Mouse (Mus musculus) left cerebral cortex, postnatal 14 days (tissue): ENCODE measurements around the gene Rbms1. TPM values are rescaled to one million over a fixed set of nuclear protein-coding genes. Genes with fewer than 3 reads are reported as not detected.

ENCODE experiments used
- DNase-seq, 2 experiments: peaks; one replicate each; pipeline ENCODE4 v3.0.0; 2021 to 2022; ENCODE audit warnings: low spot score in 2 of 2, mixed read lengths in 1 of 2
- intact Hi-C: fragments of 180-260 bp; cut with DNase I; formaldehyde crosslinking; loops from one replicate; pipeline ENCODE4 v1.15.1; 2025
- long read RNA-seq, 2 experiments: library from polyadenylated mRNA; stranded (forward); transcript quantifications; one replicate each; pipeline ENCODE4 v2.0.0; 2021
- total RNA-seq, 2 experiments: library from RNA; stranded (reverse); gene quantifications; 2 replicates each; pipeline ENCODE4 v1.2.3; 2021

Gene Rbms1
- total RNA-seq = 10 to 100 TPM; 23.8 to 24.8 TPM
- long read RNA-seq, experiment 1, full-length matches to known transcripts = 2 of 14 reads
- long read RNA-seq, experiment 1, partial matches to known transcripts = 0 of 14 reads
- long read RNA-seq, experiment 1, other reads (novel, unspliced or antisense) = 12 of 14 reads
- long read RNA-seq, experiment 2, full-length matches to known transcripts = 5 of 16 reads
- long read RNA-seq, experiment 2, partial matches to known transcripts = 1 of 16 reads
- long read RNA-seq, experiment 2, other reads (novel, unspliced or antisense) = 10 of 16 reads

DNA sequence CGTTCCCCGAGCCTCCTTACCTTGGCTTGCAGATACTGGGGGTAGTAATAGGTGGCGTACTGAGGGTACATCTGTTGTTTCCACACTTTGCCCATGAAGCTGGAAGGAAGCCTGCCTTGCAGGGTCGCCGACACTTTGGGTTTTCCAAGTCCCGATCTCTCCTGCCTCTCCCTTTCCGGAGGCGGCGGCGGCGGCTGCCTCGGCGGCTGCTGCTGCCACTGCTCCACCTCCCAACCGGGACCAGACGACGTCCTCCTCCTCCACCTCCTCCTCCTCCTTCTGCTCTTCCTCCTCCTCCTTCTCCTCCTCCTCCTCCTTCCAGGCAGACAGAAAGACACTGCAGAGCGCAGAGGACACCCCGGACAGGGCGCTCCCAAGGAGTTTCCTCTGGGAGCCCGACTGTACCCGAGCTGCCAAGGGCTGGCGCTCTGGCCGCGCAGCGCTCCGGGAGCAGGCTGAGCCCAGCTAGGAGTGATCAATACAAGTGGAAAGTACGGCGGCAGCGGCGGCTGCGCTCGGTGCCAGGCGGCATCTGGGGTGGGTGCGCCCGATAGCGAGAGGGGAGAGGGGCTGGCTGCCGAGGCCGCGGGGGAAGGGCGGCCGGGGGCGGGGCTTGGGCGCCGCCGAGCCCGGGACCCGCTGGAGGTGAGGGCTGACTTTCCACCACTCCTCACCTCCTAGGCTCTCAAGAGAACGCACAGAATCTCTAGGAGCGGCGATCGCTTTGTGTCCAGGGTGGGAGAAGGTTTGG is at the start of gene Rbms1:
Gene Rbms1, minus strand, starts transcription at position 522 of the 751 bp plus-strand sequence.
- intact Hi-C loops = no loop called here
- DNase-seq = peak; percentile 28 to 56

DNA sequence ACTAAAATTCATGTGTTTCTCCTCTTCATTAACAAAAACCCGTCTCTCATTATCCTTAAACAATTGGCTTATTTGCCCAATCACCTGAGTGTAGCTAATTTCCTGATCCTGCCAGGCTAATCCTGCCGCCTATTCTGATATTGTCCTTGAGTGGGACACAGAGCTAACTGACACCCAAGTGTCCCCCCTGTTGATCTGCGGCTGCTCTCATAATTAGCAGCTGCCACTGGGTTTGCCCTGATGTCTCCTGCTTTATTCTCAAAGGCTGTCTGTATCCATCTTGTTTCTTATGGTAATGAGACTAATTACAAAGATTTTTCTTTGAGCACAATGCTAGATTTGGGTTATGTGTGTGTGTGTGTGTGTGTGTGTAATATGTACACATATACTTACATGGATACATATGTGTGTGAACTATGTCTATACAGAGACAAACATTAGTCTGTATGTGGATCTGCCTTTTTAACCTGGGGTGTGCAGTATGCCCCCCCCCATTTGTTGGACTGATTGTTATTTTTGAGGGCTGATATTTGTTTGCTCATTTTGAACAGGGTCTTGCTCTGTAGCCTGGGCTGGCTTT is 49.3 kb upstream of the Rbms1 start:
- DNase-seq = no peak
- intact Hi-C loops = no loop called here

- intact Hi-C loops = no loop called here
- DNase-seq = no peak
These were observed 23.3 kb upstream of the Rbms1 start for GRCm38 (mm10) chr2:60986286-60986685.

DNA sequence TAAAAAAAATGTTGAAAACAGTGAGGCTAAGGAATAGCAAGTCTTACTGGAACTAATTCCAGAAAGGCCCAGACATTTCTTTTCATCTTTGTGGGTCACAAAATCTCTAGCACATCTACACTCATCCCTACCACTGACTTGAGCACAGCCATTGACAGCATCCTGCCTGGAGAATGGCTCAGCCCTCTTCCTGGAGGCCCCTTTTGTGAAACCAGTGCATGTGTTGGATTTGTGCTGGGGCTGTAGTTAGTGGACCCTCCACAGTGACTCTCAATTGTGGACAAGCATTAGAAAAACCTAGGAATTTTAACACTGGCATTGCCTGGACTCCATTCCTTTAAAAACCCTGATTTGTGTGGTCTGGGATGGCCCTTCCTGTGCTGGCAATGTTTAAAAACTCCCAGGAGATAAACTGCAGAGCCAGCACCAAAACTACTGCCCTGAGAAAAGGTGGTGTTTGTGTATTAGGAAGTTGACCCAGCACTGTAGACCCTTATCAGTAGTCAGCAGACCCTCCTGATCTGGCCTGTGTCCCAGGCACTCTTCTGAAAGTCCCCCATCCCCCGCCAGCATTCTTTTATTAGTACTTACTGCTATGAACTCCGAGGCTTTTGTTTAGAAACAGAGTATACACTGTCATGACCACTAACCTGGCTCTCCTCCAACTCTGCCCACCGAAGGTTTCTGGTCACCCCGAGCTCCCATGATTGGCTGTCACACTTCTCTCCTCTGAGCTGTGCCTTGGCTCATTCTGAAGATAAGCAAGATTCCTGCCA is 15.7 kb upstream of the Rbms1 start:
- no peak for DNase-seq
- intact Hi-C loops = no loop called here

- DNase-seq = no peak
- intact Hi-C loops = no loop called here
These were observed 9.3 kb upstream of the Rbms1 start for GRCm38 (mm10) chr2:60972189-60972814.

DNA sequence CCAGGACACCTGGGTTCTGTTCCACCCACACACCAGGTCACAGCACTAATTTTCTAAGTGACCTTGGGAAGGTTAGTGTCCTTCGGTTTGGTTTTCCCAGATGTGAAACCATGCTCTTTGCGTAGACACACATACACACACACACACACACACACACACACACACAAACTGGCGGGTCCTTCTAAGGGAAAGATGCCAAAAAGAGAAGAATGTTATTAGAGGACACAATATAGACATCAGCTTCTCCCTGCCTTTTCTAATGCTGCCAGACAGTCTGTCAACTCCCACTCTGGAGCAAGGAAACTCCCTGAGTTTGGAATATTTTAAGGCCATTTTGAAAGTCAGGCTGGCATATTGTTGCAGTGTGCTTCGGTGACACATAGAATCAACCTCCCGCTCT is 624 bp upstream of the Rbms1 start:
- DNase-seq = peak in 1 of 2 experiments; percentile 16
- intact Hi-C loops = no loop called here

- no peak for DNase-seq
- intact Hi-C loops = no loop called here
These were observed 856 bp downstream of the Rbms1 start for GRCm38 (mm10) chr2:60962001-60962670.

GRCm38 (mm10) chr2:60961281-60961680 is 1.7 kb downstream of the Rbms1 start:
- intact Hi-C loops = no loop called here
- no peak for DNase-seq

DNA sequence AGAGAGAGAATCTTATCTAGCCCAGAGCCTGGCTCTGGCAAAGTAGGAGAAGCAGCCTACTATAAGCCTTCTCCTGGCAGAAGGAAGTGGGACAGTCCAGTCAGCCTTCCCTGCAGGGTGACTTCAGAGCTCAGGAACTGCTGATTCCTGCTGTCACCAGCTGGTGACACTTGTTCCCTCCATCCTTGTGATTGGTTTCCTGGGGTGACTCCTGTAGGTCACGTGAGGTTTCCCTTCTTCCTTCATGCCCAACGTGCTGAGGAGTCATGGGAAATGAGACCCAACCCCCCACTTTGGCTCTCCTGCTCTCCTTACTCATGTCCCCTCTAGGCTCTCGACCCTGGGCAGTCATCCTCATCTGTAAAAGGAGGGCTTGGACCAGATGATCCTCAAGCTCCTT is 14.8 kb downstream of the Rbms1 start:
- intact Hi-C loops = no loop called here
- DNase-seq = no peak

DNA sequence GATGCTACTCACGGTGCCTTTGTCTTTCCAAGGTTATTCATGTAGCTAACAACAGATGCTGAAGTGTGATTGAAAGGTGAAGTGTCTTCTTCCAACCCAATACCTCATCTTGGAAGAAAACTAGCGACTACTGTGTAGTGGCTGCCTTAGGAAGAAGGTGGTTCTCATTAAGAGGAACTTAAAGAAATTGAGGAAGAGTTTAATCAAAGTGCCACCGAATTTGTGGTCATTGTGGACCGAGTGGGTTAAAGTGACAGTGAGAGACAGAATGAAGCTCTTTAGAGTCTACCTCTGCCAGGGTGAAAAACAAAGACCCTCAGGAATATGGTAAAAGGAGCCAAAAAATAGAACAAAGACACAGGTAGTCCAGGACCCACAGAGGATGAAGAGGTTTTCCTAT is 15.2 kb downstream of the Rbms1 start:
- DNase-seq = no peak
- intact Hi-C loops = no loop called here

DNA sequence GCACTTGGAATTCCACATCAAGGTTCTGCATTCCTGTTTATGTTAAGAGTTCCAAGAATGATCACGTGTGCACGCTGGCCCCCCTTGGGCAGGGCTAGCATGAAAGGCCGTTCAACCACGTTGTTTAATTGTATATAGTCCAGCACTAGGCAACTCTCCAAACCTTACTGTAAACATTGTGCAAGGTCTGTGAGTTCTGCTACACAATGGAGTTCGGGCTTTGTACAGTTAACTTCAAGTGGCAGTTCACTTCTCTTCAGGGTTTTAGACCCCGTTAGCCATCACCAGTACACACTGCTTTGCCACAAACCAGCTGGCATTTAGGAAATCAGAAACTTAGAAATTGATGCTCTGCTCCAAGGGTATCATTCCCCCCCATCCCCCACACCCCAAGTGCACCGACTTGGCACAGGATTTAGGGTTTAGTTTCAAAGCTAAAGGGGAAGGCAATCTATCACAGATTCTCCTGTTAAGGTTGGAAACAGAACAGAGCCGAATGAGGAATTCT is 22.5 kb downstream of the Rbms1 start:
- intact Hi-C loops = no loop called here
- DNase-seq = no peak

GRCm38 (mm10) chr2:60939957-60940356 is 23.0 kb downstream of the Rbms1 start:
- no peak for DNase-seq

DNA sequence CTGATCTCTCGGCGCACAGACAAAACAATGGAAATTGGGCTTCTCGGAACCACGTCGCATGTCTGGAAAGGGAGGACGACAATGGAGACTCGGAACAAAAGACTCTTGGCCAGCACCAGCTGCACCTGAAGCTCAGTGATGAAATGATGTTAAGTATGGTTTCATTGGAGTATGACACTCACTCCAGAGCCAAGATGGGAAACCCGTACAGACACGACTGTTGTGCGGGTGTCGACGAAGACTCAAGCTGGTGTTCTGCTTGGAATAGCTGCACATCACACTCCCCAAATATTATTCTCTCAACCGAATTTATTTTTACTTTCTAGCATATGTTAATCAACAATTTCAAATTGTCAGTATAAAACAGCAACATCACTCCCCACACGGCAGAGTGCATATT is 26.1 kb downstream of the Rbms1 start:
- no peak for DNase-seq
- intact Hi-C loops = no loop called here

More at GRCm38 (mm10) chr2:60939957-60940356, 23.0 kb downstream of the Rbms1 start:
- intact Hi-C loops = no loop called here

GRCm38 (mm10) chr2:60928948-60929347 is 34.0 kb downstream of the Rbms1 start:
- no peak for DNase-seq
- intact Hi-C loops = no loop called here

- intact Hi-C loops = no loop called here
- no peak for DNase-seq
These were observed 34.9 kb downstream of the Rbms1 start for GRCm38 (mm10) chr2:60927906-60928775.

- no peak for DNase-seq
- intact Hi-C loops = no loop called here
These were observed 37.9 kb downstream of the Rbms1 start for GRCm38 (mm10) chr2:60925063-60925462.

DNA sequence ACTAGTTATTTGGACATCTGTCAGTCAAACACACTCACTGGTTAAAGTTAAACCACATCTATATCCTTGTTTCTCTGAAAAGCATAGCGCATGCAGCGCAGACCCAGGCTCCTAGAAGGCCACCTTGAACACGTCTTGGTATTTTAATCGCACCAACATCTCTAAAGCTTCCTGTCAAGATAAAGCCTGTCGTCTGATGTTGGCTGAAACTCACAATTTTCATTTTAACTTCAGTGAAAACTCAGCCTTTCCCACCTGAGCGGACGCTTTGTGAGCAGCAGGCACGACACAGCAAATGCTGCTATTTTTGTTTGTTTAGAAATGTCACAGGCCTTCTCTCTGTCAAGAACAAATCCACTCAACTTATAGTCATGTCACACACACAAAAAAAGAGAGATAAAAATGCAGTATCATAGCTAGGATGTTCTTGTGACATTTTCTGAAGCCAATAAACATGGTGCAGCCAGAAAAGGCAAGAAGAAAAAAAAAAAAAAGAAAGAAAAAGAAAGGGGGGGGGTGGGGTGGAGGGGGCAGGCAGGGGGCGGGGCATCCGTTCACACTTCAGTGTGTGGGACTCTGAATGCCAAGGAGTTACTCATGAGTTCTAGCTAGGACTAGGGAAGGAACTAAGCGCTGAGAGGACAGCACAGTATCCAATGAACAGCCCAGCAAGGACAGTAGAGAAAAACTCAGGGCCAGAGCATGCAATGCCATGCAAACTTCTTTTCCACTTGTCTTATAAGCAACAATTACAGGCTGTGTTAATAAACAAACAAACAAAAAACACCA is 39.0 kb downstream of the Rbms1 start:
- intact Hi-C loops = no loop called here
- no peak for DNase-seq
